Mouse (Mus musculus) right cerebral cortex, adult 2 months (tissue): Measurements from ENCODE around the gene Cox16.
A peak's percentile ranks its signal among the peaks of the same experiment; 100 is the strongest.

Experiments used
- DNase-seq, 2 experiments: peaks; one replicate each; pipeline ENCODE4 v3.0.0; 2021 to 2022; ENCODE audit warnings: low spot score in 2 of 2

Gene Cox16

GRCm38 (mm10) chr12:81324116-81324515 is 160.8 kb downstream of the Cox16 start:
- DNase-seq = peak; percentile 48

GRCm38 (mm10) chr12:81321021-81321420 is 163.9 kb downstream of the Cox16 start:
- no peak for DNase-seq

GRCm38 (mm10) chr12:81317811-81318210 is 167.1 kb downstream of the Cox16 start:
- no peak for DNase-seq

- DNase-seq = no peak
Observed at GRCm38 (mm10) chr12:81315953-81316352, 169.0 kb downstream of the Cox16 start.
